Mouse (Mus musculus) midbrain, embryonic 15.5 days (tissue): ENCODE data around the gene Nfia. TPM values are rescaled to one million over a fixed set of nuclear protein-coding genes. Genes with fewer than 3 reads are reported as not detected.

Experiments
- ATAC-seq: fragments of 200-750 bp; cut with Nextera tagmentation; replicated peaks from 2 replicates; pipeline ENCODE4 v1.8.0; 2017; ENCODE audit warnings: moderate TSS enrichment
- H3K27ac ChIP-seq: fragments of 300-500 bp; sonication (generic); 2 replicates; pipeline ENCODE4 v1.5.1; 2015; ENCODE audit warnings: mild to moderate bottlenecking, inconsistent platforms
- H3K27me3 ChIP-seq: fragments of 300-500 bp; sonication (generic); replicated peaks from 2 replicates; pipeline ENCODE4 v1.6.1; 2015; ENCODE audit warnings: inconsistent platforms
- H3K36me3 ChIP-seq: fragments of 300-500 bp; sonication (generic); replicated peaks from 2 replicates; pipeline ENCODE4 v1.6.1; 2015; ENCODE audit warnings: inconsistent platforms
- H3K4me1 ChIP-seq: fragments of 300-500 bp; sonication (generic); 2 replicates; pipeline ENCODE4 v1.6.1; 2015; ENCODE audit warnings: inconsistent platforms
- H3K4me2 ChIP-seq: fragments of 300-500 bp; sonication (generic); 2 replicates; pipeline ENCODE4 v1.6.1; 2015; ENCODE audit warnings: inconsistent platforms, mild to moderate bottlenecking, moderate library complexity
- H3K4me3 ChIP-seq: fragments of 300-500 bp; sonication (generic); 2 replicates; pipeline ENCODE4 v1.5.1; 2015; ENCODE audit warnings: mild to moderate bottlenecking, inconsistent platforms
- H3K9ac ChIP-seq: fragments of 300-500 bp; sonication (generic); 2 replicates; pipeline ENCODE4 v1.6.1; 2015; ENCODE audit warnings: mild to moderate bottlenecking, inconsistent platforms
- H3K9me3 ChIP-seq: fragments of 300-500 bp; sonication (generic); 2 replicates; pipeline ENCODE4 v1.6.1; 2016; ENCODE audit warnings: inconsistent platforms
- WGBS: fragments of 180-500 bp; shearing (Covaris S2); methylation state at CpG from one replicate; pipeline ENCODE4 v1.1.7; 2015; ENCODE audit warnings: mixed read lengths; 5-methylcytosine and 5-hydroxymethylcytosine counted together
- polyA plus RNA-seq: library from polyadenylated mRNA; unstranded; fragments of >200 nt; fragmentation: Nextera tagmentation; extraction: Ambion mirVana; gene quantifications from 2 replicates; pipeline ENCODE4 v1.2.1, GENCODE M21; 2015

Nfia gene
- polyA plus RNA-seq, 1 experiment from 2014 or later: 26.5 TPM

DNA sequence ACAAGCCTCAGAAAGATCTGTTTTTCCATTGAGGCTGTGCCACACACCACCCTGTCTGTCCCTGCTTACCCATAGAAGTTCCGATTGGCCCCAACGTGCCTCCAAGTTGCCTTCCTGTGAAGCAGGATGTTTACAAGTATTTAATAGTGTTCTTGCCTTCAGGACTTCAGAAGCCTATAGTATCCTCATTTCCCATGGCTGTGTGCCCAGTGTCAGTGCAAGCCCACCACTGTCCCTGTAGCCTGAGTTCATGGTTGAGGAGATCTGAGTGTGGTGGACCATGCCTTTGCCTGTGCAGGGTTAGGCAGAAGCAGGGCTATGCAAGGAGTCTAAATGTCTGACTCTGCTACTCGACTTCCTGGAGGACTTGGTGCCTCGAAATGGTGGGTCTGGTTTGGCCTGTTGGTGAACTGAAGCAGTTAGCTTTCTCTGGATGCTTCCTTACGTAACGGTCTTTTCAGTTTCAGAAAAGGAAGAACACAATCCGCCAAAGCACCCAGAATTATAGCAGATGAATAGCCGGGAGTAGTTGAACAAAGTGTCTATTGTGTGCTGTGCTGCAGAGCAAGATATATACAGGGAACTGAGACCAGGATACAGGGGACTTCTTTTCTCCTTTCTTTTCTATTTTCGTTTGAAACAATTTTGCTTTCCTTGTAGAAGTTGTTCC, 99.4 kb downstream of the Nfia start:
- Histone ChIP-seq H3K27ac (peak overlapping the region; percentile 12; the same call in 1 of the 2 replicates), H3K36me3 (no peaks in the 10 kb centered on the region), H3K4me3 (no peak overlapping the region), H3K4me2 (no peak overlapping the region), H3K9ac (no peak overlapping the region), H3K4me1 (peaks cover 5% of the 10 kb centered on the region), H3K27me3 (no peaks in the 10 kb centered on the region), H3K9me3 (no peaks in the 10 kb centered on the region)
- 43% methylated on average over 9 of the region's 9 CpGs for WGBS
- no peak for ATAC-seq

GRCm38 (mm10) chr4:97874916-97875315, 102.4 kb downstream of the Nfia start:
- no peak overlapping the region for H3K9ac ChIP-seq
- 42% methylated on average over 3 of the region's 3 CpGs for WGBS
- no peak overlapping the region for H3K4me3 ChIP-seq
- H3K9me3 ChIP-seq: no peaks in the 10 kb centered on the region
- peak; percentile 60 for ATAC-seq
- no peaks in the 10 kb centered on the region for H3K36me3 ChIP-seq
- no peak overlapping the region for H3K4me2 ChIP-seq
- H3K27me3 ChIP-seq: no peaks in the 10 kb centered on the region
- peaks cover 5% of the 10 kb centered on the region for H3K4me1 ChIP-seq
- H3K27ac ChIP-seq: no peak overlapping the region

DNA sequence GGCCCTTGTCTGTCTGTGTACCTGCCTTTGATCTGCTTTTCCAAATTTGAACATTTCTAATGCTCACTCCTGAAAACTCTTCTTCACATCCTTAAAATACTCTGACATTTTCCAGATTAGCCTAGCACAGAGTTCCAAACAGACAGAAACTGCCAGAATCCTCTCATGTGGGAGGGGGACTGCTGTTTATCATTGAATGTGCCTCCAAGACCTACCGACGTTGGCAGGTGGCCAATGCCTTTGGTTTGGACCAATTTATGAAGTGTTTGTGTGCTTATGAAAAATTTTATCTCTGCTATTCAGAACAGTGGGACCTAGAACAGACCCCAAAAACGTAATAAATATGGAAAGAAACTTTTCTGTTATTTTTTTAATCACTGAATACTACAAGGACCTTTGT, 103.4 kb downstream of the Nfia start:
- Histone ChIP-seq H3K9ac (no peak overlapping the region), H3K27ac (no peak overlapping the region), H3K27me3 (no peaks in the 10 kb centered on the region), H3K4me1 (peaks cover 10% of the 10 kb centered on the region), H3K9me3 (no peaks in the 10 kb centered on the region), H3K4me3 (no peak overlapping the region), H3K4me2 (no peak overlapping the region), H3K36me3 (no peaks in the 10 kb centered on the region)
- WGBS: 74% methylated on average over 3 of the region's 3 CpGs
- no peak for ATAC-seq

DNA sequence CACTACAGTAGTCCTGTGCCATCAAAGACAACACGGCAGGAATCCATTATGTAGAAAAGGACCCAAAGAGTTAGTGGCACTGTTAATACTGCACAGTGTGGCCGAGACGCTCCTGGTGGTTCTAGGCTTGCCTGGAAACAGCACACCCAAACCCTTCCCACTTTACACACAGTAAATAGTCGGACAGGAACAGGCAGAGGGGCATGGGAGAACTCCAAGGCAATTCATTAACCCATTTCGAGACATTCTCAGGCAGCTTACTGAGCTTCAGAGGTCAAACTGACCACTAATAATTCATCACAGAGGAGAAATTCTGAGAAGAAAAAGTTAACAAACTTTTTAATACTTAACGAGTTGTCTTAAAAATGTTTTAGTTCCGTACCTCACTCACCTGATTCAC, 107.2 kb downstream of the Nfia start:
- no peak overlapping the region for H3K9ac ChIP-seq
- no peaks in the 10 kb centered on the region for H3K9me3 ChIP-seq
- no peak overlapping the region for H3K4me2 ChIP-seq
- H3K27ac ChIP-seq: no peak overlapping the region
- H3K36me3 ChIP-seq: no peaks in the 10 kb centered on the region
- H3K27me3 ChIP-seq: no peaks in the 10 kb centered on the region
- H3K4me3 ChIP-seq: no peak overlapping the region
- no peak; the same call in 1 of the 2 replicates for ATAC-seq
- H3K4me1 ChIP-seq: peaks cover 5% of the 10 kb centered on the region; the same call in 1 of the 2 replicates
- WGBS: 72% methylated on average over 7 of the region's 7 CpGs

DNA sequence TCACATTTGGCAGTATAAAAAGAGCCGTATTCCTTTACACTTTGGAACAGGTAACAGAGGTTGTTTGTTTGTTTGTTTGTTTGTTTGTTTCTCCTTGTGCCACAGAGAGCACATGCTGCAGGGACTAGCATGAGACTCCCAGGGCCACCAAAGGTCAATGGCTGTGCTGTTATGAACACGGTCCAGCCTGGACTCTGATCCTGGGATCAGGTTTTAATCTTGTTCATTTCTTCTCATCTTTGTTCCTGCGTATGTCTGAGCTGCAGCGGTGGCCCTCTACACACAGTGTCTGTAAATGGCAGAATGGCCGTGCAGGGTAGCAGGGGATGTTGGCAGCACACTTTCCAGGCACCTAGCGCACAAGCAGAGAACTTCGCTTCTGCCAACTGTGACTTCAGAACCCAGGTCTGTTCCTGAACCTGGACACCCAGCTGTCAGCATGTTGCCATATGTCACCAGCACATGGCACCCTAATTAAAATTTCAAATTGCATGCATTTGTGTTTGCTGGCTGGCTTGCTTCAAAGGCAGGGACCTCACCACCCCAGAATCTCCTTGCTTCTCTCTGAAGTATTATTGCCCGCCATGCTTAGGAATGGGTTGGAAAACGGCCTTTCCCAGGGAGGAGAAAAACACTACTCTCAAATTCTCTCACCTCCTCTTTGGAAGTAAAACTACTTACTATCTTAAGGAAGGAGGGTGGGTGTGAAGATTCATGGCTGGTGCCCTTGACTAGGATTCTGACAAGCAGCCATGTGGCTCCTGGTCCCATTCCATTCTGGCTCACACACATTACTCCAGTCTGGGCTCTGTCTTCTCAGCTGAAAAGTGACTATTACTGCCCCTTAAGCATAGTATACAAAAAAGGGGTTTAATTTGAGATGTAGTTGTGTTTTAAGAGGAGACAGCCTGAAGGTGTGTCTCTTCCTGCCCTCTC, 107.9 kb downstream of the Nfia start:
- Histone ChIP-seq H3K9me3 (no peaks in the 10 kb centered on the region), H3K4me2 (no peak overlapping the region), H3K4me3 (no peak overlapping the region), H3K4me1 (peaks cover 5% of the 10 kb centered on the region; the same call in 1 of the 2 replicates), H3K36me3 (no peaks in the 10 kb centered on the region), H3K27ac (no peak overlapping the region), H3K9ac (no peak overlapping the region), H3K27me3 (no peaks in the 10 kb centered on the region)
- ATAC-seq: peak; percentile 44; the same call in 1 of the 2 replicates
- 65% methylated on average over 9 of the region's 9 CpGs for WGBS

GRCm38 (mm10) chr4:97885574-97885973, 113.0 kb downstream of the Nfia start:
- Histone ChIP-seq H3K9me3 (no peaks in the 10 kb centered on the region), H3K4me3 (no peak overlapping the region), H3K27ac (no peak overlapping the region), H3K27me3 (no peaks in the 10 kb centered on the region), H3K36me3 (no peaks in the 10 kb centered on the region), H3K9ac (no peak overlapping the region), H3K4me2 (no peak overlapping the region), H3K4me1 (peaks cover 2% of the 10 kb centered on the region; the same call in 1 of the 2 replicates)
- 85% methylated on average over 5 of the region's 5 CpGs for WGBS
- no peak for ATAC-seq

DNA sequence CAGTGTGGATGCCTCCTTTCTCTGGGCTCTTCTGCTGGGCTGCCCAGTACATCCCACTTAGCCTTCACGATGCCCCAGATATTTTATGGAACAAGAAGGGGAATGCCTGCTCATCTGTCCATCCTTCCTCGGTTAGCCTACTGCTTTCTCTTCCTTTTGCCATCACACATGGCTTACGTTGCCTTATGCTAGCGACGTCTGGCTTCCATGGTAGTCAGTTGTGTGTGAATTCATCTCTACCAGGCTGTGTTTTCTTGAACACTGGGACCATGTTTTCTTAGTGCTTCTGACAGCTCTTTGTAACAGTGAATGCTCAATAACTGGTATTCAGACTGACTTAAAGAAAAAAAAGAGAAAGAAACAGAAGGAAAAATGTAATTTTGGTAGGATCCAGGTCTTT, 113.7 kb downstream of the Nfia start:
- Histone ChIP-seq H3K9ac (no peak overlapping the region), H3K27ac (no peak overlapping the region), H3K4me1 (no peaks in the 10 kb centered on the region), H3K4me2 (no peak overlapping the region), H3K9me3 (no peaks in the 10 kb centered on the region), H3K4me3 (no peak overlapping the region), H3K36me3 (no peaks in the 10 kb centered on the region), H3K27me3 (no peaks in the 10 kb centered on the region)
- no peak for ATAC-seq
- 93% methylated on average over 5 of the region's 5 CpGs for WGBS

DNA sequence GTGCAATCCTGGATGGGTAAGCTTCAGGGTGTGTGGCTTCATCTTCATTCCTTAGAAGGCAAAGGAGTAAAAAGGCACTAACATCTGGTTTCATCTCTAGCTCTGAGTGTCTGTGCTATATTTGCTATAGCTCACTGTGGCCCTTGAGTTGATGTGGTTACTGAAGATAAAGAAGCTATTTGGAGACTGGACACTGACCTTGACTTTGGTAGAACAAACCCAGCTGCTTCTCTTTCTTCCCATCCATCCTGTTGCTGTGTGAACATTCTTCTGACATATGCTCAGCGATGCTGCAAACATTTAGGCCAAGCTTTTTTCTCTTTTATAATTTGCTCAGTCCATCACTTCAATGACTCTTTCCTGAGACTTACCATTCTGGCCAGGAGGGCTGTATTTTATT, 114.7 kb downstream of the Nfia start:
- Histone ChIP-seq H3K9me3 (no peaks in the 10 kb centered on the region), H3K27me3 (no peaks in the 10 kb centered on the region), H3K4me1 (no peaks in the 10 kb centered on the region), H3K9ac (no peak overlapping the region), H3K4me2 (no peak overlapping the region), H3K36me3 (no peaks in the 10 kb centered on the region), H3K4me3 (no peak overlapping the region), H3K27ac (no peak overlapping the region)
- 94% methylated on average over 1 of the region's 1 CpGs for WGBS
- no peak for ATAC-seq

- no peak overlapping the region for H3K4me3 ChIP-seq
- H3K9ac ChIP-seq: no peak overlapping the region
- 82% methylated on average over 3 of the region's 3 CpGs for WGBS
- no peaks in the 10 kb centered on the region for H3K9me3 ChIP-seq
- no peak overlapping the region for H3K27ac ChIP-seq
- no peaks in the 10 kb centered on the region for H3K27me3 ChIP-seq
- no peak for ATAC-seq
- peaks cover 9% of the 10 kb centered on the region for H3K4me1 ChIP-seq
- H3K36me3 ChIP-seq: no peaks in the 10 kb centered on the region
- no peak overlapping the region for H3K4me2 ChIP-seq
Observed at GRCm38 (mm10) chr4:97891063-97891462, 118.5 kb downstream of the Nfia start.

DNA sequence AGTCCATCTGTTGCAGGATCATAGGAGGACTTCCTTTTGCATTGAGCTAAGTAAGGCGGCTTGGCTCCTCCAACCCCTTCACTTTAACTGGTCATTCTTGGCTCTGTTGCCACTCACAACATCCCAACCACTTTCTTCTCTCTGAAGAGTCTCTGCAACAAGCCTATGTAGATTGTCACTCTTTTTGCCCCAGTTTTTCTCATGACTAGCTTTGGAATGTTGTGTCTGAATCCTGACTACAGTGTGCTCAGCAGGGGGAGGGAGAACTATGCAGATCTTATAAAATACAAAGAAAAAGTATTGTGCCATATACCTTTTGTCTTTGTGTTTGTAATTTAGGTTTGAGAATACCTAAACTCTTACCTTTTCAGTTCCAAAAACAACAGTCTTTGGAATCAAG, 119.1 kb downstream of the Nfia start:
- Histone ChIP-seq H3K4me2 (no peak overlapping the region), H3K4me1 (peaks cover 9% of the 10 kb centered on the region), H3K36me3 (no peaks in the 10 kb centered on the region), H3K9ac (no peak overlapping the region), H3K27me3 (no peaks in the 10 kb centered on the region), H3K4me3 (no peak overlapping the region), H3K9me3 (no peaks in the 10 kb centered on the region), H3K27ac (no peak overlapping the region)
- 88% methylated on average over 1 of the region's 1 CpGs for WGBS
- no peak for ATAC-seq

- H3K27me3 ChIP-seq: no peaks in the 10 kb centered on the region
- peak overlapping the region; percentile 32 for H3K27ac ChIP-seq
- ATAC-seq: no peak
- H3K4me3 ChIP-seq: no peak overlapping the region
- H3K9ac ChIP-seq: no peak overlapping the region
- no peak overlapping the region for H3K4me2 ChIP-seq
- H3K4me1 ChIP-seq: peaks cover 9% of the 10 kb centered on the region
- H3K36me3 ChIP-seq: no peaks in the 10 kb centered on the region
- H3K9me3 ChIP-seq: no peaks in the 10 kb centered on the region
- WGBS: 72% methylated on average over 10 of the region's 10 CpGs
Observed at GRCm38 (mm10) chr4:97893915-97894884, 121.7 kb downstream of the Nfia start.

GRCm38 (mm10) chr4:97895940-97896339, 123.4 kb downstream of the Nfia start:
- Histone ChIP-seq H3K4me3 (no peak overlapping the region), H3K36me3 (no peaks in the 10 kb centered on the region), H3K9ac (no peak overlapping the region), H3K9me3 (no peaks in the 10 kb centered on the region), H3K4me1 (peaks cover 9% of the 10 kb centered on the region), H3K4me2 (no peak overlapping the region), H3K27ac (no peak overlapping the region), H3K27me3 (no peaks in the 10 kb centered on the region)
- WGBS: 93% methylated on average over 5 of the region's 5 CpGs
- no peak for ATAC-seq
